Mouse (Mus musculus): ENCODE measurements around the gene Zrsr1.

GRCm38 (mm10) chr11:22931320-22931905, 40.4 kb upstream of the Zrsr1 start:
- TF ChIP-seq POLR2A (IDR thresholded peaks at IDR 0.05; ENCODE audit: insufficient read depth, low read depth, low read length): no peak
- no peak for TF ChIP-seq CTCF (IDR thresholded peaks at IDR 0.05)
- TF ChIP-seq EP300 (IDR thresholded peaks at IDR 0.05; ENCODE audit: insufficient read depth, low read depth, low read length): no peak
